Mouse (Mus musculus): ENCODE results near the gene Dhx32. TPM values are rescaled to one million over a fixed set of nuclear protein-coding genes. Genes with fewer than 3 reads are reported as not detected.

Gene Dhx32
- 10 to 100 TPM; 32.3 to 33.7 TPM for total RNA-seq (2021)
- long read RNA-seq, experiment 1, transcript Dhx32-201 (12 exons, 2,955 nt), result major isoform, 29 of 41 reads
- long read RNA-seq, experiment 1, partial matches to known transcripts, result 4 of 41 reads
- long read RNA-seq, experiment 1, other reads (novel, unspliced or antisense), result 7 of 41 reads
- long read RNA-seq, experiment 2, transcript Dhx32-201 (12 exons, 2,955 nt), result major isoform, 48 of 65 reads
- long read RNA-seq, experiment 2, partial matches to known transcripts, result 4 of 65 reads
- long read RNA-seq, experiment 2, other reads (novel, unspliced or antisense), result 12 of 65 reads

DNA sequence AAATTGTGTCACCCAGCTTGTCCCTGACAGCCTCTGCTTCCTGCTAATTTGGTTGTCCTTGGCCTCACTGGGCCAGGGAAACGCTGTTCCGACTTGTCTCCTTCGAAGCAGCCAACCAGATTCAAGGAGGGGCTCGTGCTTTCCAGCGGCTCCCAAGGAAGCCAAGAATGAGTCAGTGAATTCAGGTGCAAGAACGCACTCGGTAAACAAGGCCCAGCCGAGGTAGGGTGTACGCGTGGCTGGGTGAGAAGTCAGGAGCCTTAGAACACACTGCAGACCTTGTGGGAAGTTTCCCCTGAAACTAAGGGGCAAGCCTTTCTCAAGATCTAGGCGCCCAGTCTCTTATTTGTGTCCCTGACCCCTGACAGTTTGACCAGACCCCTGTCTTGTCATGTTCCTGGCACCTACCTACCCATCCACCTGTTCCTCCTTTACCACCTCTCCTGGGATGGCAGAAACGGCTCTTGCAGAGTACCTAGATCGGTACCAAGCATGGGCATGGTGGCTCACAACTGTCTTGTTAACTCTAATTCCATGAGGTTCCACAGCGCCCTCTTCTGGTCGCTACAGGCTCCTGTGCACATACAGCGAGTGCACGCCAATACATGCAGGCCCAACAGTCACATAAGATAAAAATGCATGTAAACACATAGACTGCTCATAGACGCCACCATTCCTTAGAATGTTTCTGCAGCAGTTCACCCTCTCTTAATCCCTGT, at the start of gene Dhx32:
Gene Dhx32, minus strand, starts transcription at position 10 of the 719 bp plus-strand sequence.
- intact Hi-C loops (cut with DNase I), result loop anchor here (2.0 kb wide), 1 partner anchor 74 kb away; the partner anchor contains the start of gene Bccip
- peak; percentile 78 to 83 for DNase-seq

DNA sequence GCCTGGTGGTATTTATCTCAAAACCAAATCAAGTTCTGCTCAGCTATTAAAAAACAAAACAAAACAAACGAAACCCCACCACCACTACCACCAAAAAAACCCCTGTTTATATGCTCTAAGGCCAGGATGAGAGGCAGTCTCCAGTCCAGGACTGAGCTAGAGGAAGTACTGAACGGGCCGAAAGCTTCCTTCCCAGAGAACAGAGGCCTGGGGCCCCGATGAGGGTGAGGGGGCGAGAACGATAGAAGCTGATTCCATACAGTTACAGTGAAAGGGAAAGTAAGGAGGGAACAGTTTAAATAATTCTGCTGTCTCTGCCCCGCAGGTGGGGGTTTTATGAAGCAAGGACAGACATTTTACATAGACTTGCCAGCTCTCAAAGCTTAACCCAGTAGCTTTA, 47.1 kb upstream of the Dhx32 start:
- intact Hi-C loops (cut with DNase I), result no loop called here
- DNase-seq, result no peak

DNA sequence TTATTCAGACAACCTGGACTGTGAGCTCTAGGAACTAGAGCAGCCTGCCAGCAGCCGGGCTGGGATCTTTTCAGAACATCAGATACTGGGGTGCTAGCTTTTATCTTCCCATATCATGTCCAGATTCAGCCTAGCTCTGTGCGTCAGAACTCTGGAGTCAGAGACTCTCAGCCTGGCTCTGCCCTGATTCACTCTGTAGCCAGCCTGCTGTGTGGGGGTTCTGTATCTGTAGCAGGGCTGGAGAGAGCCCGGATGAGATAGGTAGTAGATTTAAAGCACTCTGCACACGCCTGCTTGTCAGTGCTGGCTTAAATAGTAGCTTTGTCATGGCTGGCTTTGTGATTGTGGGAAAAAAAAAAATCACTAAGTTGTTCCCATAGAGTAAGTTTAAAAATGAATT, 46.0 kb upstream of the Dhx32 start:
- no peak for DNase-seq
- intact Hi-C loops (cut with DNase I), result no loop called here

DNA sequence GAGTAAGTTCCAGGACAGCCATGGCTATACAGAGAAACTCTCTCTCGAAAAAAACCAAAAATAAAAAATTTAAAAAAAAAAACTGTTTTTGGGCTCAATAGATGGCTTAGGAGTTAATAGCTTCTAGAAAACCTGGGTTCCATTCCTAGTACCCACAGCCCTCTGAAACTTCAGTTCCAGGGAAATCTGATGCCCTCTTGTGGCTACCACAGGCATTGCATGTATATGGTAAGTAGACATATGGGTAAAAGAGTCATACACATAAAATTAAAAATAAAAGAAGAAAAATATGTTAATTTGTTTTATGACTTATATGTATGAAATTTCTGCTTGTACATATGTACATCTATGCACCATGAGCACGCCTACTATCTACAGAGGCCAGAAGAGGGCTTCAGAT, 42.1 kb upstream of the Dhx32 start:
- intact Hi-C loops (cut with DNase I), result no loop called here
- DNase-seq, result peak in 1 of 2 experiments; percentile 12

DNA sequence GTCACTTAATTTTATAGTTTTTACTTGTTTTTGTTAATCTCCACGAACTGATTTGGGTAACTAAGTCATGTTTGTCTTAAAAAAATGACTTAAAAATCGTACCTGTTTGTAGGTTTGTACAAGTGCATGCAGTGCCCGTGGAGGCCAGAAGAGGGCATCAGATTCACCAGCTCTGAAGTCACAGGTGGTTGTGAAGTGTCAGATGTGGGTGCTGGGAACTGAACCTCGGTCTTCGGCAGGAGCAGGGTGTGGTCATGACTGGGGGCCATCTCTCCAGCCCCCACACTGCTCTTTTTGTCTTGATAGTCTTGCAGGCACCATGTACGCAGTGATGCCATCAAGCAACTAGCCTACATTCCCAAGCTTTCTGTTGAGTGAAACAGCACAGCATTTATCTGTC, 41.2 kb upstream of the Dhx32 start:
- DNase-seq, result no peak
- intact Hi-C loops (cut with DNase I), result no loop called here

DNA sequence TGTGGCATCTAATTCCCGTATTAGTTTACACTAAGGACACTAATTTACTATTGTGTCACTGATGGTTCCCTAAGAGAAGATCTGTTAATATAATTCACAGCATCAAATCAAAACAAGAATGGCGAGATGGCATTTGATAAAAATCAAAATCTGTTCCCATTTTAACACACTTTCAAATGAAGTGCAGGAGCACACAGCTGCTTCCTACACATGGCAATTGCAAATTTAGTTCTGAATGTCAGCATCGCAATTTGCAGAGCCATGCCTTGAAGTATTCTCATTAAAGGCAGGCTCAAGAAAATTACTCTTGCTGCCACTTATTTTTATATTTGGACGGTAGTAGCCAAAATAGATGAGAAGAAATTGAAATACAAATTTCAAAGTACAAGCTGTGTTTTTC, 30.8 kb upstream of the Dhx32 start:
- DNase-seq, result no peak
- intact Hi-C loops (cut with DNase I), result no loop called here

DNA sequence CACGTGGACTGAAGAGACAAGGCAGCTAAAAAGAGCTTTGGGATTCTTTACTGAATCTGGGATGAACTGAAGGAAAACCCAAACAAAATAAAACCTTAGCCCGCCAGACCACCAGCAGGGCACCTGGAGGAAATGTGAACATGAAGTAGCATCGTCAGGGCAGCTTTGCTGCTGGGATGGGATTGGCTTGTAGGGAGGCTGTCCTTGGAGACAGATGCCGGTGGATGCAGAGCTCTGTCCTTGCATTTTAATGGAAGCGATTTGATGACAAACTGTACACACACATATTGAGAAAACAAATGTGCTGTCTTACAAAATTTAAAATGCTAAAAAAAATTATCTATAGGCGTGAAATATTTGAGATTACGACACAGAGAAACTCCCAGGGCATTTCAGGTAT, 30.4 kb upstream of the Dhx32 start:
- intact Hi-C loops (cut with DNase I), result no loop called here
- DNase-seq, result no peak

DNA sequence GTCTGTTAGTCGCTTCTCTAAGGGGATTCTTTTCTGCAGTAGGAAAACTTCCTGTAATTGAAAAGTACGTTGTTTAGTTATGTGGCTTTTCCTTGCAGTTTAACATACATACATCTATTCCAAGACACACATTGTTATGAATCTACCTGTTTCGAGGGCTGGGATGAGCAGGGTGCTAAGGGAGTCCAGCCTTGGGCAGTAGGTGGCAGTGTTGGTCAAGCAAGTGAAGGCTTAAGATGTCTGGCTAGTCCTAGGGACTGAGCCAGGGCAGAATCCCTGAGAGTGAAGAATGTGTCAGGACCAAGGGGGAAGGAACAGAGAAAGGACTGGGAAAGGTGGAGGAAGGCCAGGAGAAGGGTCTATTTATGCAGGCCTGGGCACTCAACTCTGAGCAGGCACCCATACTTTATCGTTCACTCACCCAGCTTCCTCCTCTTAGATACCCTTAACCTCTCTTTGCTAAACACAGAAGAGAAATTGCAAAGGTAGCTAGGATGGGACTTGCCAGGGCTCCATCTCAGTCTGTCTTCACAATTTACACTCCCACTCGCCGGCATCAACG, 23.2 kb upstream of the Dhx32 start:
- intact Hi-C loops (cut with DNase I), result loop anchor here (2.0 to 10.0 kb wide), 2 partner anchors 543 to 1679 kb away; no protein-coding TSS in a partner anchor
- peak; percentile 61 to 78 for DNase-seq

DNA sequence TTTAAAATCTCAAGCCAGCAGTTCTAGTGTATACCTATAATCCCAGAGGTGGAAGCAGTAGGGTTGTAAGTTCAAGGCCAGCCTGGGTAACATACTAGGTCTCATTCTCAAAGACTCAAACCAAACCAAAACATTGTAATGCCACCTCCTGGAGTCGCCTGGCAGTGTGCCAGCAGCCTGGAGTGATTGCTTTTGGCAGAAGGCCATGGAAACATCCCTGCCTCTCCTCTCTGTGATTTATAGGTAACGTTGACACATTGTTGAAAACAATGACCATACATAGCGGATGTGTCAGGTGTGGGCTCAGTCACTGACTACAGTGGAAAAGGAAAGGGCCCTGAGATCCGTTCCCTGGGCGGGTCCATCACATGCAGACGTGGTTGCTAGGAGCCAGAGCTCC, 19.3 kb upstream of the Dhx32 start:
- no peak for DNase-seq
- intact Hi-C loops (cut with DNase I), result loop anchor here (10.0 kb wide), 1 partner anchor 1683 kb away; no protein-coding TSS in a partner anchor

DNA sequence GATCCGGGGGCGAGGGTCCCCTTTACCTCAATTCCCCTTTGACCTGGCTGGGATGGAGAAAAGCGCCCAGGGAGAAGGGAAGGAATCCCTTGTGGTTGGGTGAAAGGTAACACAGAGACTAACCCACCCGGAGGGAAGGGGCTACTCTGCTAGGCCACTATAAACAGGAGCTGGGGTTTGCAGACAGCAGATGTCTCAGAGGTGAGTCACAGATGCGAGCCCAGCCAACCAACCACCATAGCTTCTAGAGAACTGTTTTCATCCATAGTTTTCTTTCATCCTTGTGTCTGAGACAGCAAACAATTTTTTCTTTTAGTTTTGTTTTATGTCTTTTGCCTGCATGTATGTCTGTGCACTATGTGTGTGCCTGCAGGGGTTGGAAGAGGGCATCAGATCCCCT, 17.4 kb upstream of the Dhx32 start:
- no peak for DNase-seq
- intact Hi-C loops (cut with DNase I), result loop anchor here (10.0 kb wide), 1 partner anchor 1685 kb away; no protein-coding TSS in a partner anchor

DNA sequence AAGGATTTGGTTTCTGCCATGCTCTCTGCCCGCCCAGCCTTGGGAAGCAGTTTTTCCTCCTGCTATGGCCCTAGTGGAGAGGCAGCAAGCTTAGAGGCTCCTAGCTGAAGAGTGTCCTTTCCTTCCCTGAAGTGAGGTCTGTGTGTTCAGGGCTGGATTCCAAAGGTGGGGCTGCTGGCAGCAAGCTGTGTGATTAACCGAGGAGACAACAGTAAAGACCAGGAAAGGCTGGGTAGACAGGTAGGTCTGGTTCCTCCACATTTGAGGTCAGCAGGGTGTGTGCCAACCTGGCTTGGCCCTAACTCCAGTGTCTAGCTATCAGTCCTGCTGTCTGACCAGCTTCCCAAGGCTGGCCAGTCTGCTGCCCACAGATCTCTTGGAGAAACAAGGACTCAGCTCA, 12.2 kb upstream of the Dhx32 start:
- intact Hi-C loops (cut with DNase I), result no loop called here
- no peak for DNase-seq

DNA sequence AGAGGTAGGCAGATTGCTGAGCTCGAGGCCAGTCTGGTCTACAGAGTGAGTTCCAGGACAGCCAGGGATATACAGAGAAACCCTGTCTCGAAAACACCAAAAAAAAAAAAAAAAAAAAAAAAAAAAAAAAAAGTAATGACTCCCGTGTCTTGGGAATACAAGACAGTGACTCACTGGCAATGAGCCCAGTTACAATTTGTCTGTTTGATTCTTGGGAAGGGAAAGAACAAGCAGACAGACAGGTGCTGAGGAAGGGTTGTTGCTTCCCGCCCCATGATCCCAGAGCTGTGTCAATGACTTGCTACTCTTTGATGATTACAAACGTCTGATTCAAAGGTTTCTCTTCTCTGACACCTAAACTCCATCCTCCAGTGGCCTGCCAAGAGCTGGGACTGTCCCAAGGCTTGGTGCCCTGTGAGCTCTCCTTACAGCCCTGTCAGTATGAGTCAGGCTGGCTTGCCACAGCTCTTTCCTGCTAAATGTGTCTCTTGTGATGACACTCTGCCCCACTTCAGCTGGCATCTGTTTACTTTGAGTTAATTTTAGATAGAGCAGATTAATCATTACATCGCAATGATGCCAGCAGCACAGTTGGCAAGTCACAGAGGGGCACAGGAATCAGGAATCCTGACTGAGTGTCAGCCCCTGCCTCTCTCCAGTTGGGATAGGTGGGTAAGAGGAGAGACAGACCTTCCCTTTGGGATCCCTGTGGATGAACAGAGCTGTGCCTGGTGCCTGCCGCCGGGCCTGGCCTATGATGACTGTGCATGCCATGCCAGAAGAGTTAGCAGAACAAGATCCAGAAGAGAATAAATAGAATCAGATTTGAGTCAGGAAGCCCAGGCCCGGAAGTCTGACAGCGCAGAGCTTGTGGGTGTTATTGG, 11.0 kb upstream of the Dhx32 start:
- DNase-seq, result peak; percentile 23 to 35
- intact Hi-C loops (cut with DNase I), result no loop called here

DNA sequence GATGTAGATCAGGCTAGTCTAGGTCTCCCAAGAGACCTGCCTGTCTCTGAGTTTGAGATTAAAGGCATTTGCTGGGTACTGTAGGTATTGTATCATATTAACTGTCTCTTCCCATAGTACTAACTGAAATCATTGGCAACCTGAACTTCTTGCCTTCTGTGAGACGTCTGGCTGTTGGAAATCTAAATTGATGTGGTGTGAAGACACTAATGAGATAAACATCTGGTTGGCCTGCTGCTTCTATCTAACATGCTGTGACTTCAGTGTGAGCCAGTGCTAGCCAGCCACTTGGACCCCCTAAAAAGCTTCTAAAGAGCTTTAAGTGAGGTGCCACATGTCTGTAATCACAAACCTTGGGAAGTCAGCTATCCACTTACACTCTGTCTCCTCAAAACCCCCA, 10.2 kb upstream of the Dhx32 start:
- intact Hi-C loops (cut with DNase I), result no loop called here
- DNase-seq, result no peak

DNA sequence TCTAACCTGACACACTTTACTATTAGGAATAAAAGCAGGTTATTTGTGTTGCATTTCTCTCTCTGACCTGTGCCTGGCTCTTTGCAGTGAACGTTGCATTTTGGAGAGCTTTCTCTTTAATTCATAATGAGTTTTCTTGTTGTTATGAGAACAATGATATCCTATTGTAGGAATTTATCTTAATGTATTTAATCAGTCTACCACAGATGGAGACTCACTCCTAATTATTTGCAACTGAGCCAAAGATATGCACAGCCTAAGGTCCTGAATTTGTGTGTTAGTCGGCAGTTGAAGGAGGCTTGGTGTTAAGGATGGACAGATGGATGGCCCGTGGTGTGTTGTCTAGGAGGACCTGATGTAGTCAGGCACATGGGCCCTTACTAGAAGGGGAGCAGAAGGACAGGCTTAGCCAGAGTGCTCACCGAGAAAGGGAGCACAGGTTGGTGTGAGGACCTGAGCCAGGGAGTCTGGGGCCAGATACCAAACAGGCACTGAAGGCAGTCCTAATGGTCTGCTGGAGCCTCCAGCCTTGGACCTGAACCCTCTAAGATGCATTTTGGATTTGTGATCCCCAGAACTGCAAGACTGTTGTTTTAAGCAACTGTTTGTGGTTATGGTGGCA, 8.2 kb upstream of the Dhx32 start:
- intact Hi-C loops (cut with DNase I), result no loop called here
- no peak for DNase-seq

DNA sequence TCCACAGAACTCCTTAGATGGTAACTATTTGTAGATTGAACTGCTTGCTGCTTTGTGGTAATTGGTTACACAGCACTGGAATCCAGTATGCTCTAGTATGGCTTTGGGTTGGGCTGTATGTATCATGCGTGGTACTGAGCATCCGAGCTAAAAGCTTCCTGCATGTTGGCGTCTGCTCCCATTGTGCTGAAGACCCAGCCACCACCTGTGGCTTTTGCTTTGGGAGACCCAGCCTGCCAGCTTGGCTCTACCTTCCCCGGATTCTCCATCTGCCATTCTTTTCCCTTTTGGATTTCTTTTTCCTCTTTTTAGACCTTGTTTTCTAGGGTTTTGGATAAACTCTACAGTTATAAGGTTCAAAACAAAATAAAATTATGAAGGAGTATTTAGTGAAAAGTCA, 7.6 kb upstream of the Dhx32 start:
- no peak for DNase-seq

DNA sequence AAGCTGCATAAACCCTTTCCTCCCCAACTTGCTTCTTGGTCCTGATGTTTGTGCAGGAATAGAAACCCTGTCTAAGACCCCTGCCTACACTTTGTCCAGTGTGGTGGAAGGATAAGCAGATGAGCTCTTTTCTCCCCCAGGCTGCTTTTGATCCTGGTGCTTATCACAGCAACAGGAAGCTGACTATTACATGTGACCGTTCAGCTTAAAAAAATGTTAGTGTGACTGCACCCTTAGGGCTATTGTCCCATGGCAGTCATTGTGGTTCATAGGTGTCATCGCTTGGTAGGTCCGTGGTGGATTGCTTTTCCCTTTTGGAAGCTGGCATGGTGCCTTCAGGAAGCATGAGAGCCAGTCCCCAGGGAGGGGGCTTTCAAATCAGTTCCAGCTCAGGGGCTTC, 5.6 kb upstream of the Dhx32 start:
- no peak for DNase-seq
- intact Hi-C loops (cut with DNase I), result no loop called here

More for the DNA sequence above, 7.6 kb upstream of the Dhx32 start:
- intact Hi-C loops (cut with DNase I), result no loop called here

DNA sequence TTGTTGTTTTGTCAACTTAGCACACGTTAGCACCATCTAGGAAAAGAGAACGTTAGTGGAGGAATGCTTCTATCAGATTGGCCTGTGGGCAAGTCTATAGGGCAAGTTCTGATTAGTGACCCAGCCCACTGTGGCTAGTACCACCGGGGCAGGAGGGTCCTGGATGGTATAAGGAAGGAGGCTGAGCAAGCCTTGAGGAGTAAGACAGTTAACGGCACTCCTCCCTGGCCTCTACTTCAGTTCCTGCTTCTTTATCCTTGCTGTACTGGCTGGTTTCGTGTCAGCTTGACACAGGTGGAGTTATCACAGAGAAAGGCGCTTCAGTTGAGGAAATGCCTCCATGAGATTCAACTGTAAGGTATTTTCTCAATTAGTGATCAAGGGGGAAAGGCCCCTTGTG, 5.0 kb upstream of the Dhx32 start:
- DNase-seq, result no peak
- intact Hi-C loops (cut with DNase I), result no loop called here

DNA sequence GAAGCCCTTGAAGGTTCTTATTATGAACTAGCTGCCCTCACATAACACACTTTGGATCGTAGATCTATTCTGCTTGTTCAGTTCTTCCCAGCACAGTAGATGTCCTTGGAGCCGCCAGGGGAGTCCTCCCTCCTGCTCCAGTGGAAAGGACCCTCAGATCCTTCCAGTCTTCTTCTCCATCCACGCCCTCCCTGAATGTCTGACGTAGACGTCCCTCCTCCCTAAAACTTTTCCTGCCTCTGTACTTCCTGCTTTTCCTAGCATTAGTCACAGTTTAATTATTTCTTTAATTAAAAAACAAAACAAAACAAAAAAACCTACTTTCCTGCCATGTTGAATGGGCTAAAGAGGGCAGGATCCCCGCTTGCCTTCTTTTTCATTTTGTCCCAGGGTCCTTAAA, 535 bp downstream of the Dhx32 start:
- intact Hi-C loops (cut with DNase I), result loop anchor here (2.0 kb wide), 1 partner anchor 73 kb away; the partner anchor contains the start of gene Bccip

DNA sequence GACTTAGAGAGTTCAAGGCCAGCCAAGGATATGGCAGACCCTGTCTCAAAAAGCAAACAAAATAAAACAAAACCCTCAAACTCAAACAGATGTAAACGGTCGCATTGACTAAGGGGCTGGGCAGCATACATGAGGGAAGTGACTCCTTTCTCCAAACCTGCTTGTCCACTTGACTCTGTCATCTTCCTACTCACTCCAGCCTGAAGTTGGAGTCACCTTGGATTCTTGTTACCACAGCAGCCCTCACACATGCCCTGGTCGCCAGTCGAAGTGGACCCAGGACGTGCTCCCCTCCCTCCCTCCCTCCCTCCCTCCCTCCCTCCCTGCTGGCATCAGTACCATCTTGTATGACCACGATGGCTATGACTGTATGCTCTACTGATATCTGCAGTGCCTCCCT, 943 bp downstream of the Dhx32 start:
- intact Hi-C loops (cut with DNase I), result no loop called here
- no peak for DNase-seq

More for the DNA sequence above, 535 bp downstream of the Dhx32 start:
- DNase-seq, result no peak

DNA sequence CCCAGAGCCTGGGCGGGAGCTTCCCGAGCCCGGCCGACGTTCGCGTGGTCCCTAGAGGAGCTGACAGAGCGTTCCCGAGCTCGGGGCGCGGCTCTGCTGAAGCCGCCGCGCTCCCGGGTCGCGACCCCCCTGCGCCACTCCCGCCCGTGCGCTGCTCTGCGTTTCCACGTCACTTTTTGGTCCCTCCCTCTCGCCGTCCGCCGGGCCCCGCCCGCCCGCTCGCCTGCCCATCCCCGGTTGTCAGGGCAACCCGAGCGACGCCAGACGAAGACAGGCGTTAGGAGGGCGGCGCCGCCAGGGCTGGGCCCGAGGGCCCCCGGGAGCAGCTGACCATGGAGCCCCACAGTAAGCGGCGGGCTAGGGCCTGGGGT, 5.9 kb downstream of the Dhx32 start, which contains the start of gene Fank1:
Gene Fank1, plus strand, starts transcription at position 236 of the 371 bp plus-strand sequence.
- intact Hi-C loops (cut with DNase I), result no loop called here
- DNase-seq, result peak; percentile 88 to 91
